Mouse (Mus musculus) erythroid progenitor cell, adult 5-6 weeks (primary cell): ENCODE measurements around the gene Tdp1. TPM values are rescaled to one million over a fixed set of nuclear protein-coding genes. Genes with fewer than 3 reads are reported as not detected.

Source experiments
- ATAC-seq: replicated peaks from 2 replicates; pipeline ENCODE4 v1.8.0; 2016; ENCODE audit warnings: moderate number of reproducible peaks, mild to moderate bottlenecking, moderate TSS enrichment, inconsistent platforms; ENCODE audit not compliant: poor library complexity, low FRiP score, severe bottlenecking
- total RNA-seq, 2 experiments: library from RNA; stranded (forward) in 1 of 2; stranded (reverse) in 1 of 2; fragments of 150-400 nt in 1 of 2; fragments of 186-747, 209-891 nt in 1 of 2; gene quantifications; 2 replicates each; pipeline versions ENCODE4 v1.2.3 to v1.2.4; 2015 to 2017; ENCODE audit warnings: low replicate concordance in 2 of 2

The Tdp1 gene
- total RNA-seq, 2 experiments from 2014 or later, result 11.8 to 28.9 TPM

GRCm38 (mm10) chr12:99885282-99885901, 1.1 kb downstream of the Tdp1 start:
- ATAC-seq, result no peak

GRCm38 (mm10) chr12:99897846-99898245, 13.5 kb downstream of the Tdp1 start:
- ATAC-seq, result no peak

GRCm38 (mm10) chr12:99898248-99898870, 14.0 kb downstream of the Tdp1 start:
- ATAC-seq, result 0 out of 2 replicates have a peak, but pooled peaks have one; percentile 27

GRCm38 (mm10) chr12:99899991-99900390, 15.7 kb downstream of the Tdp1 start:
- no peak for ATAC-seq

GRCm38 (mm10) chr12:99901973-99902866, 17.9 kb downstream of the Tdp1 start:
- no peak for ATAC-seq

GRCm38 (mm10) chr12:99902867-99903370, 18.6 kb downstream of the Tdp1 start:
- no peak for ATAC-seq

- no peak for ATAC-seq
These were observed 20.2 kb downstream of the Tdp1 start for GRCm38 (mm10) chr12:99904537-99904936.

GRCm38 (mm10) chr12:99911466-99911865, 27.1 kb downstream of the Tdp1 start:
- no peak for ATAC-seq

- ATAC-seq, result no peak
These were observed 33.6 kb downstream of the Tdp1 start for GRCm38 (mm10) chr12:99917800-99918427.

- ATAC-seq, result no peak
These were observed 35.3 kb downstream of the Tdp1 start for GRCm38 (mm10) chr12:99919636-99920035.

- no peak; the same call in 1 of the 2 replicates for ATAC-seq
These were observed 36.7 kb downstream of the Tdp1 start for GRCm38 (mm10) chr12:99921045-99921444.

GRCm38 (mm10) chr12:99923131-99923606, 38.9 kb downstream of the Tdp1 start:
- no peak for ATAC-seq

GRCm38 (mm10) chr12:99923703-99924102, 39.4 kb downstream of the Tdp1 start:
- ATAC-seq, result no peak

GRCm38 (mm10) chr12:99928311-99928710, 44.0 kb downstream of the Tdp1 start:
- ATAC-seq, result no peak

- no peak for ATAC-seq
These were observed 44.8 kb downstream of the Tdp1 start for GRCm38 (mm10) chr12:99929160-99929559.

- ATAC-seq, result no peak
These were observed 47.9 kb downstream of the Tdp1 start for GRCm38 (mm10) chr12:99932245-99932644.

- no peak for ATAC-seq
These were observed 49.3 kb downstream of the Tdp1 start for GRCm38 (mm10) chr12:99933630-99934029.

GRCm38 (mm10) chr12:99935403-99935802, 51.1 kb downstream of the Tdp1 start:
- ATAC-seq, result no peak

- ATAC-seq, result no peak
These were observed 54.2 kb downstream of the Tdp1 start for GRCm38 (mm10) chr12:99938476-99938875.

GRCm38 (mm10) chr12:99939179-99939578, 54.9 kb downstream of the Tdp1 start:
- ATAC-seq, result no peak
